Mouse (Mus musculus) kidney, adult 2 months (tissue): ENCODE data around the gene Kif26a.

Experiments used
- CTCF ChIP-seq: fragments of 200-500 bp; conservative IDR thresholded peaks from 2 replicates; pipeline ENCODE4 v1.5.1; 2011; ENCODE audit warnings: low read depth, mild to moderate bottlenecking, control low read depth, low read length, moderate library complexity, mixed read lengths; ENCODE audit not compliant: insufficient read depth, insufficient read length
- POLR2A ChIP-seq: fragments of 200-500 bp; IDR thresholded peaks from one replicate; pipeline ENCODE4 v1.6.1; 2011; ENCODE audit warnings: low read depth, low read length, control low read depth

GRCm38 (mm10) chr12:112230196-112230595 lies 84.2 kb downstream of the Kif26a start:
- no peak for TF ChIP-seq POLR2A
- no peak for TF ChIP-seq CTCF
